ENCODE assay signal across 1 mouse cellular context in genomic region chr16:37565117-37565516, GRCm38 (mm10).
TF ChIP-seq lines count a peak whose summit lies in the region.

No protein-coding gene starts in this region.

TF ChIP-seq in MEL, 35 proteins besides CTCF, POLR2A, EP300 and RAD21:
- TF ChIP-seq NRF1 (IDR thresholded peaks at IDR 0.05; ENCODE audit: insufficient read depth, low read depth, low read length, poor library complexity, severe bottlenecking) = no peak
- TF ChIP-seq MYB (IDR thresholded peaks at IDR 0.05; ENCODE audit: low read depth, low read length) = no peak
- peak; percentile 57 for TF ChIP-seq ETS1 (IDR thresholded peaks at IDR 0.05; ENCODE audit: low read depth, low read length)
- TF ChIP-seq BHLHE40 (IDR thresholded peaks at IDR 0.05; ENCODE audit: borderline replicate concordance, low read depth, low read length) = no peak
- TF ChIP-seq GATA1 (IDR thresholded peaks at IDR 0.05; ENCODE audit: low read depth, low read length) = peak; percentile 58
- TF ChIP-seq NELFE (IDR thresholded peaks at IDR 0.05; ENCODE audit: low read depth, low read length) = no peak
- TF ChIP-seq TCF12 (IDR thresholded peaks at IDR 0.05; ENCODE audit: low read depth, low read length) = no peak
- TF ChIP-seq MAFK (IDR thresholded peaks at IDR 0.05; ENCODE audit: borderline replicate concordance, low read depth, low read length) = no peak
- TF ChIP-seq CHD1 (IDR thresholded peaks at IDR 0.05; ENCODE audit: low read depth, low read length) = no peak
- TF ChIP-seq MYC (IDR thresholded peaks at IDR 0.05; ENCODE audit: low read depth, low read length) = no peak
- no peak for TF ChIP-seq ELF1 (IDR thresholded peaks at IDR 0.05; ENCODE audit: low read depth, low read length)
- TF ChIP-seq JUND (IDR thresholded peaks at IDR 0.05; ENCODE audit: low read depth, low read length) = no peak
- no peak for TF ChIP-seq USF2 (IDR thresholded peaks at IDR 0.05; ENCODE audit: borderline replicate concordance in 1 of 2, insufficient read depth in 1 of 2, low read depth in 1 of 2, low read length in 2 of 2)
- TF ChIP-seq UBTF (IDR thresholded peaks at IDR 0.05; ENCODE audit: borderline replicate concordance, insufficient read depth, low read depth, low read length) = no peak
- TF ChIP-seq KAT2A (conservative IDR thresholded peaks at IDR 0.05; ENCODE audit: low read depth, low read length) = no peak
- no peak for TF ChIP-seq ZKSCAN1 (IDR thresholded peaks at IDR 0.05; ENCODE audit: low read depth, low read length)
- no peak for TF ChIP-seq ZNF384 (IDR thresholded peaks at IDR 0.05; ENCODE audit: low read depth, low read length)
